Mouse (Mus musculus): ENCODE measurements around the gene Plekha8. TPM values are rescaled to one million over a fixed set of nuclear protein-coding genes. Genes with fewer than 3 reads are reported as not detected.

Plekha8 gene
- polyA plus RNA-seq, 1 experiment: 4.9 TPM

DNA sequence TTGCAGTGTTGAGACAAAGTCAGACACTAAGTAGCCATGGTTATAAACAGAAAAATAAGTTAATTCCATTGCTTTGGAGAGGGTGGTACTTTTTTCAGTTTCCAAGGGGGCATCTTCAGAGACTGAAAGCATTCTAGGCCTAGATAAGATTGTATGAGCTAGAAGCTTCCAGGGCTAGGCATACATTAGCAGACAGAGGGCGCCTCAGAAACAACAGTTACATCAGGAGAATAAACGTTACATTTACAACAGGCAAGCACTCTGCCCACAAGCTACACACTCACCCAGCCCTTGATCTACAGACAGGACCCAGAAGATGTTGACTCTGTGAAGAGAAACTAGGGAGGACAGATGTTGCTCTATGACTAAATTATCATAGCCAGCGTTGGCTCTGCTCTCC is 36.6 kb downstream of the Plekha8 start:
- Histone ChIP-seq H3K4me3 (ENCODE audit: insufficient read depth, low read length) (no peak overlapping the region), H3K4me1 (ENCODE audit: control insufficient read depth, insufficient read depth, low read length) (peaks cover 2% of the 10 kb centered on the region; the same call in 1 of the 2 replicates), H3K27ac (ENCODE audit: insufficient read depth, low read depth, low read length) (no peak overlapping the region)
- no peak for TF ChIP-seq CTCF (IDR thresholded peaks at IDR 0.05; ENCODE audit: low read depth, low read length)

- Histone ChIP-seq H3K4me1 (ENCODE audit: control insufficient read depth, insufficient read depth, low read length) (peaks cover 13% of the 10 kb centered on the region), H3K4me3 (ENCODE audit: insufficient read depth, low read length) (no peak overlapping the region), H3K27ac (ENCODE audit: insufficient read depth, low read depth, low read length) (no peak overlapping the region)
- TF ChIP-seq CTCF (IDR thresholded peaks at IDR 0.05; ENCODE audit: low read depth, low read length): no peak
- no peak for TF ChIP-seq POLR2A (IDR thresholded peaks at IDR 0.05; ENCODE audit: borderline replicate concordance, low read depth, low read length)
Observed at GRCm38 (mm10) chr6:54639877-54640276, 45.0 kb downstream of the Plekha8 start.

DNA sequence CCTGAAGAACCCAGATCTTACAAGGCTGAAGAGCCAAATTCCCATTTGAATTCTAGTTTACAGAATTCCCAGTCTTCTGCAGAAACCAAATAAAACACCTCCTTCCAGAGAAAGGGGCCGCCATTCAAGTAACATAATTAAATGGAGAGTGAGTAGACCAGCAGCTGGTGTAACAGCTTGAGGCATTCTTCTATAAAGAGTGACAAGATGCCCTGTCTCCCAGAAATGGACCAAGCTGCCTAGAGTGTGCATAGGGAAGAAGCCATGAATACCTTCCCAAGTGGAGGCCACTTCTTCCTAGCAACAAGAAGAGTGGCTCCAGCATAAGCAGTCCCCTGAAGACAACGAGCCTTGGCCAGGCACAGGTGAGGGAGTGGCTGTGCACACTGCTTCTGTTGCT is 47.0 kb downstream of the Plekha8 start:
- Histone ChIP-seq H3K4me1 (ENCODE audit: control insufficient read depth, insufficient read depth, low read length) (peaks cover 9% of the 10 kb centered on the region), H3K4me3 (ENCODE audit: insufficient read depth, low read length) (no peak overlapping the region), H3K27ac (ENCODE audit: insufficient read depth, low read depth, low read length) (no peak overlapping the region)
- TF ChIP-seq CTCF (IDR thresholded peaks at IDR 0.05; ENCODE audit: low read depth, low read length) (no peak), POLR2A (IDR thresholded peaks at IDR 0.05; ENCODE audit: borderline replicate concordance, low read depth, low read length) (no peak)

- peaks cover 9% of the 10 kb centered on the region for H3K4me1 ChIP-seq (ENCODE audit: control insufficient read depth, insufficient read depth, low read length)
- H3K27ac ChIP-seq (ENCODE audit: insufficient read depth, low read depth, low read length): no peak overlapping the region
- no peak overlapping the region for H3K4me3 ChIP-seq (ENCODE audit: insufficient read depth, low read length)
- TF ChIP-seq CTCF (IDR thresholded peaks at IDR 0.05; ENCODE audit: low read depth, low read length): no peak
- TF ChIP-seq POLR2A (IDR thresholded peaks at IDR 0.05; ENCODE audit: borderline replicate concordance, low read depth, low read length): no peak
Observed at GRCm38 (mm10) chr6:54643181-54643580, 48.3 kb downstream of the Plekha8 start.

DNA sequence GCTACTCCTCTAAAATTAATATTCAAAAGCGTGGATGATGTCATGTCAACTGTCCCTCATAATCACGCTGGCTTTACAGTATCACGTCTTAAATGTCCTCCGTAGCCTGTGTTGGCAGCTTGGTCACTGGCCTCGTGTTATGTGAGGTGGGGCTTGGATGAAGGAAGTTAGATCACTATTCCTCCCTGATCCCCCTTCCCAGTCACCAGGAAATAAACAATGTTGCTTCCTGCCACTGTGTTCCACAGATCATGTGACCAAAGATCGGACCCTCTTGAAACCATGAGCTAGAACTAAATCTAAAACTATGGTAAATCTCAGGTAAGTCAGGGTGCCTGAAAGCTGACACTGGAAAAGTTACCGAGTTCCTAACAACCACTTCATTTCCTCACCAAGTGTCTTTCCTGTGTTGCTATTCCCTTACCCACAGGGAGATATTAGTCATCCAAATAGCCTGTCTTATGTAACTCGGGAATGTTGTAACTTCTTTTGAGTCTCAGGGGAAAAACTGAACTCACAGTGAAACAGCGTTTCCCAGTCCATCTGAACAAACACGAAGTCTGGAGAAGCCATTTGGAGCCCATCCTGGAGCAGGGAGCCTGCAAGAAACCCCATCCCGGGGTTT is 60.7 kb downstream of the Plekha8 start:
- peak overlapping the region; percentile 74 for H3K27ac ChIP-seq (ENCODE audit: insufficient read depth, low read depth, low read length)
- TF ChIP-seq CTCF (IDR thresholded peaks at IDR 0.05; ENCODE audit: low read depth, low read length) (no peak), POLR2A (IDR thresholded peaks at IDR 0.05; ENCODE audit: borderline replicate concordance, low read depth, low read length) (no peak)

GRCm38 (mm10) chr6:54657861-54658260 is 63.0 kb downstream of the Plekha8 start:
- Histone ChIP-seq H3K4me3 (ENCODE audit: insufficient read depth, low read length) (no peak overlapping the region), H3K4me1 (ENCODE audit: control insufficient read depth, insufficient read depth, low read length) (peaks cover 38% of the 10 kb centered on the region), H3K27ac (ENCODE audit: insufficient read depth, low read depth, low read length) (no peak overlapping the region)
- no peak for TF ChIP-seq POLR2A (IDR thresholded peaks at IDR 0.05; ENCODE audit: borderline replicate concordance, low read depth, low read length)
- TF ChIP-seq CTCF (IDR thresholded peaks at IDR 0.05; ENCODE audit: low read depth, low read length): no peak

More for the DNA sequence above, 60.7 kb downstream of the Plekha8 start:
- Histone ChIP-seq H3K4me3 (ENCODE audit: insufficient read depth, low read length) (no peak overlapping the region), H3K4me1 (ENCODE audit: control insufficient read depth, insufficient read depth, low read length) (peaks cover 48% of the 10 kb centered on the region)

DNA sequence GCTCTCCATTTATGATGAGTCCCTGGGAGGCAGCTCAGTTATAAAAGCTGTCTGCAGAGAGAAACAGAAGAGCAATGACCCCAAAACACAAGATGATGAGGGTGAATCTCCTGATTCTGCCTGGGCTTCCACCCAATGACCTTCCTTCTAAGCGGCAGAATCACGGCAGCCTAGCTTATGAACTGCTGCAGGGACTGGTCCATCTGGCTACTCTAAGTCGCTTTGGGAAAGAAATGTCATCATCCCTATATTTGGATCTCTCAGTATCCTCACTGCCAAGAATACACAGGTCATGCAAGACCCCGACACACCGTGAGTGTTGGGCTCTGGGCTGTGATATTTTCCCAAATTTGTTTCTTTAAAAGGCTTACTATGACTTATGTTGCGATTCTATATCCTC is 75.0 kb downstream of the Plekha8 start:
- TF ChIP-seq CTCF (IDR thresholded peaks at IDR 0.05; ENCODE audit: low read depth, low read length) (no peak), POLR2A (IDR thresholded peaks at IDR 0.05; ENCODE audit: borderline replicate concordance, low read depth, low read length) (no peak)
- H3K4me3 ChIP-seq (ENCODE audit: insufficient read depth, low read length): no peak overlapping the region
- no peak overlapping the region for H3K27ac ChIP-seq (ENCODE audit: insufficient read depth, low read depth, low read length)
- H3K4me1 ChIP-seq (ENCODE audit: control insufficient read depth, insufficient read depth, low read length): peaks cover 5% of the 10 kb centered on the region

GRCm38 (mm10) chr6:54672901-54673300 is 78.0 kb downstream of the Plekha8 start:
- Histone ChIP-seq H3K4me1 (ENCODE audit: control insufficient read depth, insufficient read depth, low read length) (peaks cover 2% of the 10 kb centered on the region), H3K27ac (ENCODE audit: insufficient read depth, low read depth, low read length) (no peak overlapping the region), H3K4me3 (ENCODE audit: insufficient read depth, low read length) (no peak overlapping the region)
- TF ChIP-seq CTCF (IDR thresholded peaks at IDR 0.05; ENCODE audit: low read depth, low read length) (no peak), POLR2A (IDR thresholded peaks at IDR 0.05; ENCODE audit: borderline replicate concordance, low read depth, low read length) (no peak)

DNA sequence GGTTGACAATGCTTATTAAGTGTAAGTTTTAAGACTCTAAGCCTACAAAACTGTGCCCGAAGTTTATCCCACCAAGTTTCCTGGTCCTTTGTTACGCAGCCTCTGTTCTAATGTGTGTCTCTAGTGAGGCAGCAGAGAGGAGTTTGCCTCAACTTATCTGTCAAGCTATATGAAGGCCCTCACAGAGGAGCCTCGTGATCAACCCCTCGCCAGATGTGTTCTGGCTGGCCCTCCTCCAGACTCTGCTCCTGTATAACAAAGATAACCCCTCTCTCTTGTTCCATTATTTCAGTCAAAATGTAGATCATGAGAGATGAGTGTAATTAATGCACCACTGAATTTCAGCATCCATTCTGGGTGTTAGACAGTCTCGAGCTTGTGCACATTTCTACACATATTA is 84.8 kb downstream of the Plekha8 start:
- H3K4me3 ChIP-seq (ENCODE audit: insufficient read depth, low read length): no peak overlapping the region
- peaks cover 5% of the 10 kb centered on the region for H3K4me1 ChIP-seq (ENCODE audit: control insufficient read depth, insufficient read depth, low read length)
- H3K27ac ChIP-seq (ENCODE audit: insufficient read depth, low read depth, low read length): no peak overlapping the region
- TF ChIP-seq POLR2A (IDR thresholded peaks at IDR 0.05; ENCODE audit: borderline replicate concordance, low read depth, low read length): no peak
- TF ChIP-seq CTCF (IDR thresholded peaks at IDR 0.05; ENCODE audit: low read depth, low read length): no peak

GRCm38 (mm10) chr6:54680891-54681745 is 86.2 kb downstream of the Plekha8 start, which contains the start of gene Mturn:
Mturn (plus strand) TSS chr6:54681624.
- peak within 1 kb of the TSS; percentile 89 for H3K4me3 ChIP-seq (ENCODE audit: insufficient read depth, low read length)
- H3K27ac ChIP-seq (ENCODE audit: insufficient read depth, low read depth, low read length): no peak within 1 kb of the TSS
- TF ChIP-seq POLR2A (IDR thresholded peaks at IDR 0.05; ENCODE audit: borderline replicate concordance, low read depth, low read length) (no peak), CTCF (IDR thresholded peaks at IDR 0.05; ENCODE audit: low read depth, low read length) (no peak)
- H3K4me1 ChIP-seq (ENCODE audit: control insufficient read depth, insufficient read depth, low read length): peaks cover 5% of the 10 kb centered on the region
